Mouse (Mus musculus) cerebellum, adult 2 months (tissue): ENCODE results near the gene Ugt1a8.
"Not testable (repeated sequence)": the region's sequence is repeated elsewhere in the genome, so short reads cannot be mapped to it uniquely, and the experiment has no call there.

ENCODE experiments used
- CTCF ChIP-seq: fragments of 200-500 bp; IDR thresholded peaks from 2 replicates; pipeline ENCODE4 v1.5.1; 2011; ENCODE audit warnings: low read depth, mild to moderate bottlenecking, control low read depth, low read length, moderate library complexity, borderline replicate concordance; ENCODE audit not compliant: insufficient read depth
- POLR2A ChIP-seq: fragments of 200-500 bp; IDR thresholded peaks from 2 replicates; pipeline ENCODE4 v1.6.1; 2011; ENCODE audit warnings: low read length, control low read depth, borderline replicate concordance; ENCODE audit not compliant: insufficient read depth

- TF ChIP-seq POLR2A, CTCF: not testable (repeated sequence)
Measured at GRCm38 (mm10) chr1:88130223-88130622, 42.6 kb downstream of the Ugt1a8 start.
